Mouse (Mus musculus) heart, adult 2 months (tissue): ENCODE data around the gene Idh1. TPM values are rescaled to one million over a fixed set of nuclear protein-coding genes. Genes with fewer than 3 reads are reported as not detected.

Source experiments
- DNase-seq, 2 experiments: peaks; one replicate each; pipeline ENCODE4 v3.0.0; 2021
- H3K27ac ChIP-seq: fragments of 200-600 bp; 2 replicates; pipeline ENCODE4 v1.8.1; 2022
- H3K27me3 ChIP-seq: fragments of 200-500 bp; 2 replicates; pipeline ENCODE4 v1.6.1; 2012; ENCODE audit warnings: mild to moderate bottlenecking, low read length, inconsistent platforms, mixed read lengths; ENCODE audit not compliant: control insufficient read depth, insufficient read depth
- H3K36me3 ChIP-seq: fragments of 200-500 bp; 2 replicates; pipeline ENCODE4 v1.6.1; 2012; ENCODE audit warnings: low read length, inconsistent platforms; ENCODE audit not compliant: control insufficient read depth, insufficient read depth
- H3K4me1 ChIP-seq: fragments of 200-500 bp; 2 replicates; pipeline ENCODE4 v1.6.1; 2011; ENCODE audit warnings: low read length; ENCODE audit not compliant: control insufficient read depth, insufficient read depth
- H3K4me3 ChIP-seq: fragments of 200-600 bp; 2 replicates; pipeline ENCODE4 v1.8.1; 2022
- H3K79me2 ChIP-seq: fragments of 200-500 bp; replicated peaks from 2 replicates; pipeline ENCODE4 v1.6.1; 2012; ENCODE audit warnings: mild to moderate bottlenecking, inconsistent platforms, low read length, moderate library complexity, mixed read lengths; ENCODE audit not compliant: control insufficient read depth, insufficient read depth
- H3K9ac ChIP-seq: fragments of 200-500 bp; 2 replicates; pipeline ENCODE4 v1.6.1; 2012; ENCODE audit warnings: low read depth, mild to moderate bottlenecking, control low read depth, inconsistent platforms, low read length, mixed read lengths
- CTCF ChIP-seq: fragments of 200-600 bp; IDR thresholded peaks from 2 replicates; pipeline ENCODE4 v1.8.1; 2022; ENCODE audit warnings: antibody characterized with exemption, mild to moderate bottlenecking, moderate library complexity
- EP300 ChIP-seq: fragments of 200-500 bp; IDR thresholded peaks from 2 replicates; pipeline ENCODE4 v1.6.1; 2011; ENCODE audit warnings: low read depth, low read length, control low read depth; ENCODE audit not compliant: insufficient read depth
- POLR2A ChIP-seq: fragments of 200-500 bp; IDR thresholded peaks from 2 replicates; pipeline ENCODE4 v1.6.1; 2011; ENCODE audit warnings: mild to moderate bottlenecking, low read depth, low read length, control low read depth; ENCODE audit not compliant: insufficient read depth
- WGBS: fragments of 180-500 bp; shearing (Covaris S2); methylation state at CpG from one replicate; pipeline ENCODE4 v1.1.7; 2018; 5-methylcytosine and 5-hydroxymethylcytosine counted together
- intact Hi-C: fragments of 180-260 bp; cut with DNase I; formaldehyde crosslinking; loops from one replicate; pipeline ENCODE4 v1.15.1; 2025
- polyA plus RNA-seq: library from polyadenylated mRNA; depleted of rRNA; stranded (reverse); fragments of >200 nt; gene quantifications from 2 replicates; pipeline ENCODE4 v1.2.3, GENCODE M21; 2012
- total RNA-seq, 2 experiments: library from RNA; stranded (reverse); gene quantifications; 2 replicates each; pipeline ENCODE4 v1.2.3; 2021

Gene Idh1
- total and polyA plus RNA-seq, 3 experiments: 22.1 to 88.9 (median 57.8) TPM

DNA sequence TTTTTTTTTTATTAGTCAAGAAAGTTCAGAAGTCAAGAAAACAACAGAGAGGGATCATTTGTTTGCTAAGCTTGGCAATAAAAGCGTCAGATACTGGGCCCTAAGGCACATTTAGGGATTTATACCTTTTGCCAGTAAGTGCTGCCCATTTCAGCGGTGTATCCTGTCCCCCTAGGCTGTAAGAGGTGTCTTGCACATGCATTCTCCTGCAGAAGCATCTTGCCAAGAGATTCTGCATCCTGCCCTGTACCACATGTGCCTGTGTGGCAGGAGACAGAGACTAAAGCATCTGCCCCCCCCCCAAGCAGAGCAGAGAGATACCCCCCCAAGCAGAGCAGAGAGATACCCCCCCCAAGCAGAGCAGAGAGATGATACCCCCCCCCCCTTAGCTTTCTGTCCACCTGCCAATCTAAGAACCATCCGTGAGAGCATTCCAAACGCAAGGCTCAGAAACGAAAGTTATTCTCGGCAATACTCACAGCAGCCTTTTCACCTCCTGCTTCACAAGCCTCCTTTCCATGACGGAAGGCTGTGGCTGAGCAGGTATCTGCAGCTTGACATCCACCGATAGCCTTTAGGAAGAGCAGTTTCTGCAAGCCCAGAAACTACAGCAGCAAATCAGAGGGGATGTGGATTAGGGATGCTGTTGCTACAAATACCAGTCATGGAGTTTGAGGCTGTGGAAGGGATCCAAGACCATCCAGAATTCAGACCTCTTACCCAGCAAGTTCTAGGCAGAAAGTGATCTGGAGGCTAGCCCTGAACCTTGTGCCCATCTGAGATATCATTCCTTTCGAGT, 63.5 kb downstream of the Idh1 start, which contains the start of gene D630023F18Rik:
D630023F18Rik (minus strand) TSS at position 641 of the 799 bp plus-strand sequence.
- TF ChIP-seq CTCF (no peak), EP300 (no peak), POLR2A (no peak)
- no peak for DNase-seq
- Histone ChIP-seq H3K36me3 (no peaks in the 10 kb centered on the region), H3K27me3 (no peaks in the 10 kb centered on the region), H3K4me1 (no peaks in the 10 kb centered on the region), H3K79me2 (no peaks in the 10 kb centered on the region), H3K27ac (no peak within 1 kb of the TSS), H3K4me3 (no peak within 1 kb of the TSS), H3K9ac (no peak within 1 kb of the TSS)
- intact Hi-C loops: no loop called here
- WGBS: 23% methylated on average over 9 of the region's 9 CpGs

DNA sequence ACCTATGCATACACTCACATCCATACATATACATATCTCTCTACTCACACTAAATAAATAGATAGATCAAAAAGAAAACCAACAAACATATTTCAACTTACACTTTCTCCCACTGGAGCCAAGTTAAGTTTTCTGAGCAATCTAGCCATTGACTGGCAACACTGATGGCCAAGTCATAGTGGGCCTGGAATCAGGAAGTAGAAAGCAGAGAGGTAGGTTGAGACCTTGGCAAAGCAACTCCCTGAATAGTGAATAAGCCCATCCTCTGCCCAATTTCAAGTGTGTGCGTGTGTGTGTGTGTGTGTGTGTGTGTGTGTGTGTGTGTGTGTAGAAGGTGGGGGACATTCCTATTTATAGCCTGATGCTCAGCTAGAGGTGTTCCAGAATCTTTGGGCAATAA, 66.9 kb downstream of the Idh1 start, which contains the start of gene Gm28845:
Gm28845 (minus strand) TSS at position 121 of the 400 bp plus-strand sequence.
- DNase-seq: no peak

DNA sequence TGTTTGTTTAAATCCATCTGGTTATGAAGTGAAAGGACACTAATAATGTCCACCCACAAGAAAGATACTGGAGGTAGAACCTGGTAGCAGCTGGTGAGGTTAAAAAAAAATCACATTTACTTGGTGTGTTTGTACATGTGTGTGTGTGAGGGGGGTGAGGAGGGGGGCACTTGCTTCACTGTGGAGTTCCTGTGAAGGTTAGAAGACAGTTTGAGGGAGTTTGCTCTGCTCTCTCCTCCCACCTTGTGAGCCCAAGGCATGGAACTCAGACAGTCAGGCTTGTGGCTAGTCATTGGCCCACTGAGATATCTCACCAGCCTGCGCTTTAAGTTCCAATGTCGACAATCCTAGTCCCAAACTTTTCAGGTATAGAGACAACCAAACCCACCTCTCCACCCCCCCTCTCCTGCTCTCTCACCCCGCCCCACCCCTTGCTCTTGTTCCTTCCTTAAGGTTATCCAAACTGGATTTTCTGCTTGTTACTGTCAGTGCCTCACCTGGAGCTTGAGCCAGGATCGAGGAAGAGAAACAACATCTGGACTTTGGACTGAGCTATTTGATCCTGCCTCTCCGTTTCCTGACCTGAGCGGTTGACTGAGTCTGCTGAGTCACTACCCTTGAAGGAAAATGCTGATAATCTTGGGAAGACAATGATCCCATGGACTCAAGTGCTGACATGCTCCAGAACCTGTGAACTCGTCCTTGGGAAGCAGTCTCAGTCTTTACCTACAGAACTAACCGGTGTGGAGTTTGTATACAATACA, 68.0 kb downstream of the Idh1 start:
- Histone ChIP-seq H3K9ac (no peak overlapping the region), H3K4me3 (no peak overlapping the region), H3K79me2 (no peaks in the 10 kb centered on the region), H3K4me1 (no peaks in the 10 kb centered on the region), H3K27me3 (no peaks in the 10 kb centered on the region), H3K27ac (no peak overlapping the region), H3K36me3 (no peaks in the 10 kb centered on the region)
- 60% methylated on average over 8 of the region's 8 CpGs for WGBS
- intact Hi-C loops: no loop called here
- no peak for DNase-seq
- no peak for TF ChIP-seq POLR2A
- no peak for TF ChIP-seq CTCF
- TF ChIP-seq EP300: no peak

More for the DNA sequence above, 66.9 kb downstream of the Idh1 start, which contains the start of gene Gm28845:
- WGBS: 89% methylated on average over 1 of the region's 1 CpGs
- Histone ChIP-seq H3K4me1 (no peaks in the 10 kb centered on the region), H3K9ac (no peak within 1 kb of the TSS), H3K27ac (no peak within 1 kb of the TSS), H3K79me2 (no peaks in the 10 kb centered on the region), H3K36me3 (no peaks in the 10 kb centered on the region), H3K4me3 (no peak within 1 kb of the TSS), H3K27me3 (no peaks in the 10 kb centered on the region)
- no peak for TF ChIP-seq POLR2A
- no peak for TF ChIP-seq CTCF
- TF ChIP-seq EP300: no peak
- intact Hi-C loops: no loop called here

DNA sequence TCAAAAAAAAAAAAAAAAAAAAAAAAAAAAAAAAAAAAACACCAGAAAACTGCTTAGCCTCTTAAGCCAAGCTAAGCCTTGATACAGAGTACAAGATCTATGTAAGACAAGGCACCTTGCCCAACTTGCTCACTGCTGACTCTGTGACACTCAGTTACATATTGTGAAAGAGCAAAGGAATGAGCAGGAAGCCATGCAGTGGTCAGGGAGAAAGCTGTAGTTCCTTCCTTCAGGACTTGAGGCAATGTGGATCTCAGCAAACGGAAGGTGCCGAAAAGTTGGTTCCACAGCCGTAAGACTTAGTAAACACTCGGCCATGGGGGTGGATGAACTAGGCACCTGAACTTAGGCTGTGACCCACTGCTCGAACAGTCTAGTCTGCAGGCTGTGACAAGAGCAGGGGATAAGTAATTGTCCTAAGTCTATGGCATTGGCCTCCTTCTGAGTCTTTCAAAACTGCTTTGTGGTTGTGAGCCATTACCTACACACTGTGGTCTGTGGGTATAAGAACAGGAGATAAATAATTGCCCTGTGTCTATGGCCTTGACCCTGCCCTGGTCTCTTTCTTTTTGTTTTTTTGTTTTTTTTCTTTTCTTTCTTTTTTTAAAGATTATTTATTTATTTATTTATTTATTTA, 72.6 kb downstream of the Idh1 start:
- no peaks in the 10 kb centered on the region for H3K27me3 ChIP-seq
- H3K36me3 ChIP-seq: no peaks in the 10 kb centered on the region
- no peaks in the 10 kb centered on the region for H3K79me2 ChIP-seq
- intact Hi-C loops: no loop called here
- no peaks in the 10 kb centered on the region for H3K4me1 ChIP-seq
- H3K27ac ChIP-seq: no peak overlapping the region
- no peak overlapping the region for H3K9ac ChIP-seq
- 87% methylated on average over 5 of the region's 5 CpGs for WGBS
- H3K4me3 ChIP-seq: no peak overlapping the region
- DNase-seq: no peak
- TF ChIP-seq EP300 (no peak), POLR2A (no peak), CTCF (no peak)

DNA sequence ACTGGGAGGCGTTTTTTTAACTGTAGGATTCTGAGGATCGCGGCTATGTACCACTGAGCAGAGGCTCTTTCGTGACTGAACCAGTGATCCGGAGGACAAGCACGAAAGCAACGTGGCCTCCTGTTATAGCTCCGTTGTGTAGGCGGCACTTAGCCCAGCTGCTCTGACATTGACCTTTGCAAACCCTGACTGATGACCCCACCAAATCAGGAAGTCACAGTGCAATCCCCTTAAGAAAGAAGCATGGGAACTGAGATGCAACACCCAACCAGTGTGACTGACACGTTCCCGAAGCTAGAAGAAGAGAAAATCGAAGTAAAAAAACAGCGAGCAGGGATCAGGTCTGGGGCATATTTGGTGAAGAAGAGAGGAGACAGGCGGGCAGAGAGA, 73.5 kb downstream of the Idh1 start:
- intact Hi-C loops: loop anchor here (1.0 kb wide), 1 partner anchor 66 kb away; no protein-coding TSS in a partner anchor
- Histone ChIP-seq H3K4me1 (no peaks in the 10 kb centered on the region), H3K27ac (peak overlapping the region; percentile 58), H3K27me3 (no peaks in the 10 kb centered on the region), H3K36me3 (no peaks in the 10 kb centered on the region), H3K9ac (peak overlapping the region; percentile 2; the same call in 1 of the 2 replicates), H3K4me3 (peak overlapping the region; percentile 28; the same call in 1 of the 2 replicates), H3K79me2 (no peaks in the 10 kb centered on the region)
- DNase-seq: peak in 1 of 2 experiments; percentile 24
- no peak for TF ChIP-seq CTCF
- TF ChIP-seq POLR2A: no peak
- no peak for TF ChIP-seq EP300
- WGBS: 40% methylated on average over 14 of the region's 14 CpGs
